Comparison of ENCODE assay signal across 20 mouse cellular contexts in the genomic region with DNA sequence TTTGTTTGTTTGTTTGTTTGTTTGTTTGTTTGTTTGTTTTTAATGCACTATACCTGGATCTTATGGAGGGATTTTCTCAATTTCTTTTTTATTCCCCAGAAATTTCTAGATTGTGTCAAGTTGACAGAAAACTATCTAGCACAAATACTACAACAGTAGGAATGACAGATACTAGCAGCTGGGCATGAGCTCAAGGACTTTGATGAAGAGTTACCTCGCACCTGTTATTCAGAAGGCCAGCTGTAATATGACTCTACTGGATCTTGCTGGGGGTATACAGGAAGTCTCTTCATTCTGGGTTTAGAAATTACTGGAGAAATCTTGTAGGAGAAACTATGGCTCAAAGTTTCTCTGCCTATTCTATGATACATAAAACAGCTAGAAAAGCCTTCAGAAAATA.
DNase-seq lines count a peak whose midpoint lies in the region; ATAC-seq and TF ChIP-seq lines count a peak whose summit lies in the region.
"Had no signal": no experiment of that assay in that cellular context is flagged by ENCODE, and none has a peak within 500 bp of the region (broad histone marks: within the 10 kb centered on the region; RNA-seq: fewer than 3 reads in every experiment).

No protein-coding gene starts in this region.

- no peaks in the 10 kb centered on the region for H3K36me3 ChIP-seq in midbrain, embryonic 11.5 days (ENCODE audit: control insufficient read depth, insufficient read depth, low read length)
- H3K36me3 ChIP-seq in midbrain, embryonic 13.5 days = no peaks in the 10 kb centered on the region
- H3K36me3 ChIP-seq in C2C12 (ENCODE audit: control insufficient read depth, insufficient read depth) (no peaks in the 10 kb centered on the region), myocyte (ENCODE audit: control insufficient read depth, insufficient read depth) (no peaks in the 10 kb centered on the region)
- H3K36me3 ChIP-seq in stomach, postnatal 0 days (ENCODE audit: control insufficient read depth, insufficient read depth, low read length) = no peaks in the 10 kb centered on the region
- H3K36me3 ChIP-seq: G1E had no signal

- no peak for TF ChIP-seq EP300 in stomach, postnatal 0 days (optimal IDR thresholded peaks at IDR 0.05)

- H3K79me2 ChIP-seq in C2C12 (ENCODE audit: control insufficient read depth, insufficient read depth) (no peaks in the 10 kb centered on the region), myocyte (ENCODE audit: control insufficient read depth, insufficient read depth) (no peaks in the 10 kb centered on the region)

- 81% methylated on average over 1 of the region's 1 CpGs for WGBS in midbrain, embryonic 11.5 days
- WGBS in midbrain, embryonic 13.5 days = 98% methylated on average over 1 of the region's 1 CpGs
- 66% methylated on average over 1 of the region's 1 CpGs for WGBS in stomach, postnatal 0 days

- no peak for TF ChIP-seq CTCF in C2C12 (IDR thresholded peaks at IDR 0.05; ENCODE audit: control insufficient read depth, insufficient read depth, insufficient read length)
- no peak for TF ChIP-seq CTCF in stomach, postnatal 0 days (IDR thresholded peaks at IDR 0.05; ENCODE audit: low read depth)

- no peak overlapping the region for H3K9ac ChIP-seq in midbrain, embryonic 11.5 days (ENCODE audit: low read length)
- no peak overlapping the region for H3K9ac ChIP-seq in midbrain, embryonic 13.5 days (replicated peaks)
- H3K9ac ChIP-seq in stomach, postnatal 0 days (ENCODE audit: low read length) = no peak overlapping the region

- no peaks in the 10 kb centered on the region for H3K27me3 ChIP-seq in midbrain, embryonic 11.5 days (ENCODE audit: control insufficient read depth, insufficient read depth, low read length)
- H3K27me3 ChIP-seq in midbrain, embryonic 13.5 days = no peaks in the 10 kb centered on the region
- H3K27me3 ChIP-seq in C2C12 (ENCODE audit: control insufficient read depth, insufficient read depth, insufficient read length) (no peaks in the 10 kb centered on the region), myocyte (ENCODE audit: control insufficient read depth, insufficient read depth, insufficient read length) (no peaks in the 10 kb centered on the region)
- H3K27me3 ChIP-seq in stomach, postnatal 0 days (ENCODE audit: control insufficient read depth, insufficient read depth, low read length) = no peaks in the 10 kb centered on the region
- H3K27me3 ChIP-seq: CH12.LX, Patski had no signal

- H3K9me3 ChIP-seq in midbrain, embryonic 11.5 days (ENCODE audit: control insufficient read depth, low read length) = no peaks in the 10 kb centered on the region
- H3K9me3 ChIP-seq in midbrain, embryonic 13.5 days = no peaks in the 10 kb centered on the region
- H3K9me3 ChIP-seq in stomach, postnatal 0 days (ENCODE audit: control insufficient read depth, low read length) = no peaks in the 10 kb centered on the region
- H3K9me3 ChIP-seq: G1E had no signal

- DNase-seq in midbrain, embryonic 11.5 days (ENCODE audit: low spot score, missing footprints) = peak; percentile 39
- DNase-seq in stomach, postnatal 0 days (ENCODE audit: low spot score) = no peak
- no peak for DNase-seq in heart, postnatal 4 days
- DNase-seq: adrenal gland, adult 8-10 months; adrenal gland, postnatal 10 days; adrenal gland, postnatal 14 days; adrenal gland, postnatal 25 days; B cell, adult 2 months; cerebellum, adult 11 months; cerebellum, adult 11-12 months; cerebellum, adult 18-20 months; cerebellum, adult 2 months had no signal

- H3K27ac ChIP-seq in midbrain, embryonic 11.5 days (ENCODE audit: low read depth, low read length) = no peak overlapping the region
- no peak overlapping the region for H3K27ac ChIP-seq in midbrain, embryonic 13.5 days
- no peak overlapping the region for H3K27ac ChIP-seq in stomach, postnatal 0 days (replicated peaks)

- H3ac ChIP-seq in C2C12 (ENCODE audit: control insufficient read depth, insufficient read length, low read depth) (no peak overlapping the region), myocyte (ENCODE audit: control insufficient read depth, insufficient read length) (no peak overlapping the region)

- no peak overlapping the region for H3K4me2 ChIP-seq in midbrain, embryonic 11.5 days
- H3K4me2 ChIP-seq in midbrain, embryonic 13.5 days (replicated peaks) = no peak overlapping the region
- H3K4me2 ChIP-seq in myocyte (ENCODE audit: low read depth) = peak overlapping the region; percentile 14
- H3K4me2 ChIP-seq in stomach, postnatal 0 days (replicated peaks; ENCODE audit: low read depth) = no peak overlapping the region

- no peak for TF ChIP-seq POLR2A in myocyte (IDR thresholded peaks at IDR 0.05; ENCODE audit: insufficient read length, low read depth)

- no peaks in the 10 kb centered on the region for H3K79me3 ChIP-seq in C2C12 (ENCODE audit: low read depth)

- H3K4me3 ChIP-seq in midbrain, embryonic 11.5 days (ENCODE audit: low read depth, low read length) = no peak overlapping the region
- no peak overlapping the region for H3K4me3 ChIP-seq in midbrain, embryonic 13.5 days (replicated peaks)
- no peak overlapping the region for H3K4me3 ChIP-seq in C2C12 (ENCODE audit: insufficient read depth, poor library complexity, severe bottlenecking)
- H3K4me3 ChIP-seq in myocyte = no peak overlapping the region
- H3K4me3 ChIP-seq in stomach, postnatal 0 days (ENCODE audit: low read depth, low read length) = no peak overlapping the region

- H3K4me1 ChIP-seq in midbrain, embryonic 11.5 days (ENCODE audit: control insufficient read depth, insufficient read depth, low read length) = no peaks in the 10 kb centered on the region
- H3K4me1 ChIP-seq in midbrain, embryonic 13.5 days (replicated peaks) = no peaks in the 10 kb centered on the region
- H3K4me1 ChIP-seq in stomach, postnatal 0 days (replicated peaks; ENCODE audit: control insufficient read depth, insufficient read depth) = no peaks in the 10 kb centered on the region

- no peak for ATAC-seq in midbrain, embryonic 11.5 days (ENCODE audit: low FRiP score)
- ATAC-seq in midbrain, embryonic 13.5 days = no peak
- ATAC-seq in stomach, postnatal 0 days (ENCODE audit: low FRiP score, low TSS enrichment) = no peak
- ATAC-seq: activated CD4-positive, CD25-positive, alpha-beta regulatory T cell, adult 4 months; CD4-positive, CD25-positive, alpha-beta regulatory T cell, adult 4 months; Patski had no signal

TF ChIP-seq in C2C12, 6 proteins besides CTCF, POLR2A, EP300 and RAD21:
- TF ChIP-seq MYOD1 (IDR thresholded peaks at IDR 0.05; ENCODE audit: control insufficient read depth, insufficient read length, low read depth) = peak; percentile 88
- TF ChIP-seq MAX (IDR thresholded peaks at IDR 0.05) = no peak

TF ChIP-seq in myocyte, 11 proteins besides CTCF, POLR2A, EP300 and RAD21:
- TF ChIP-seq MYOD1 (IDR thresholded peaks at IDR 0.05; ENCODE audit: control insufficient read depth in 1 of 3, insufficient read length in 2 of 3, low read depth in 2 of 3) = peak; percentile 70 to 94 (median 93)
- TF ChIP-seq MYOG (IDR thresholded peaks at IDR 0.05; ENCODE audit: control insufficient read depth in 1 of 3, insufficient read depth in 1 of 3, insufficient read length in 2 of 3, low read depth in 2 of 3) = peak in 2 of 3 experiments; percentile 46 to 57
- TF ChIP-seq MAX (IDR thresholded peaks at IDR 0.05; ENCODE audit: low read depth) = no peak
- no peak for TF ChIP-seq CEBPB (IDR thresholded peaks at IDR 0.05; ENCODE audit: insufficient read depth, poor library complexity, severe bottlenecking)
- peak; percentile 37 for TF ChIP-seq TCF3 (IDR thresholded peaks at IDR 0.05; ENCODE audit: insufficient read length, low read depth)
- no peak for TF ChIP-seq E2F4 (IDR thresholded peaks at IDR 0.05; ENCODE audit: insufficient read depth)
- TF ChIP-seq TCF12 (IDR thresholded peaks at IDR 0.05; ENCODE audit: insufficient read depth, poor library complexity, severe bottlenecking) = peak; percentile 77
- no peak for TF ChIP-seq REST (IDR thresholded peaks at IDR 0.05; ENCODE audit: insufficient read depth, insufficient read length)
- no peak for TF ChIP-seq POLR2AphosphoS2 (IDR thresholded peaks at IDR 0.05; ENCODE audit: insufficient read length, low read depth)
- TF ChIP-seq SRF (IDR thresholded peaks at IDR 0.05; ENCODE audit: control insufficient read depth, insufficient read length, low read depth) = no peak
